Mouse (Mus musculus) midbrain, embryonic 16.5 days (tissue): ENCODE measurements around the gene Tnni1. TPM values are rescaled to one million over a fixed set of nuclear protein-coding genes. Genes with fewer than 3 reads are reported as not detected.

ENCODE experiments used
- ATAC-seq: fragments of 200-750 bp; cut with Nextera tagmentation; 2 replicates; pipeline ENCODE4 v1.8.0; 2017; ENCODE audit warnings: moderate TSS enrichment
- H3K27ac ChIP-seq: fragments of 300-500 bp; sonication (generic); 2 replicates; pipeline ENCODE4 v1.5.1; 2014; ENCODE audit warnings: mild to moderate bottlenecking, low read length, mixed read lengths
- H3K27me3 ChIP-seq: fragments of 300-500 bp; sonication (generic); 2 replicates; pipeline ENCODE4 v1.6.1; 2014; ENCODE audit warnings: low read depth, low read length, mixed read lengths; ENCODE audit not compliant: control insufficient read depth, insufficient read depth
- H3K36me3 ChIP-seq: fragments of 300-500 bp; sonication (generic); 2 replicates; pipeline ENCODE4 v1.6.1; 2014; ENCODE audit warnings: mild to moderate bottlenecking, low read length, moderate library complexity, mixed read lengths; ENCODE audit not compliant: control insufficient read depth, insufficient read depth
- H3K4me1 ChIP-seq: fragments of 300-500 bp; sonication (generic); 2 replicates; pipeline ENCODE4 v1.6.1; 2014; ENCODE audit warnings: mild to moderate bottlenecking, low read length, mixed read lengths; ENCODE audit not compliant: control insufficient read depth, insufficient read depth
- H3K4me2 ChIP-seq: fragments of 300-500 bp; sonication (generic); 2 replicates; pipeline ENCODE4 v1.6.1; 2014; ENCODE audit warnings: mild to moderate bottlenecking, low read length, mixed read lengths
- H3K4me3 ChIP-seq: fragments of 300-500 bp; sonication (generic); 2 replicates; pipeline ENCODE4 v1.5.1; 2014; ENCODE audit warnings: low read depth, mild to moderate bottlenecking, low read length, moderate library complexity, mixed read lengths
- H3K9ac ChIP-seq: fragments of 300-500 bp; sonication (generic); 2 replicates; pipeline ENCODE4 v1.6.1; 2014; ENCODE audit warnings: low read depth, low read length, mixed read lengths
- H3K9me3 ChIP-seq: fragments of 300-500 bp; sonication (generic); replicated peaks from 2 replicates; pipeline ENCODE4 v1.6.1; 2014; ENCODE audit warnings: mild to moderate bottlenecking, low read length, mixed read lengths; ENCODE audit not compliant: control insufficient read depth, poor library complexity, severe bottlenecking
- WGBS: fragments of 180-500 bp; shearing (Covaris S2); extraction: QIAGEN DNeasy Blood & Tissue Kit; methylation state at CpG from one replicate; pipeline ENCODE4 v1.1.7; 2014; 5-methylcytosine and 5-hydroxymethylcytosine counted together
- polyA plus RNA-seq: library from polyadenylated mRNA; unstranded; fragments of >200 nt; fragmentation: Nextera tagmentation; extraction: Ambion mirVana; gene quantifications from 2 replicates; pipeline ENCODE4 v1.2.1, GENCODE M21; 2015

Gene Tnni1
- polyA plus RNA-seq, 1 experiment from 2014 or later, result 0.35 TPM

DNA sequence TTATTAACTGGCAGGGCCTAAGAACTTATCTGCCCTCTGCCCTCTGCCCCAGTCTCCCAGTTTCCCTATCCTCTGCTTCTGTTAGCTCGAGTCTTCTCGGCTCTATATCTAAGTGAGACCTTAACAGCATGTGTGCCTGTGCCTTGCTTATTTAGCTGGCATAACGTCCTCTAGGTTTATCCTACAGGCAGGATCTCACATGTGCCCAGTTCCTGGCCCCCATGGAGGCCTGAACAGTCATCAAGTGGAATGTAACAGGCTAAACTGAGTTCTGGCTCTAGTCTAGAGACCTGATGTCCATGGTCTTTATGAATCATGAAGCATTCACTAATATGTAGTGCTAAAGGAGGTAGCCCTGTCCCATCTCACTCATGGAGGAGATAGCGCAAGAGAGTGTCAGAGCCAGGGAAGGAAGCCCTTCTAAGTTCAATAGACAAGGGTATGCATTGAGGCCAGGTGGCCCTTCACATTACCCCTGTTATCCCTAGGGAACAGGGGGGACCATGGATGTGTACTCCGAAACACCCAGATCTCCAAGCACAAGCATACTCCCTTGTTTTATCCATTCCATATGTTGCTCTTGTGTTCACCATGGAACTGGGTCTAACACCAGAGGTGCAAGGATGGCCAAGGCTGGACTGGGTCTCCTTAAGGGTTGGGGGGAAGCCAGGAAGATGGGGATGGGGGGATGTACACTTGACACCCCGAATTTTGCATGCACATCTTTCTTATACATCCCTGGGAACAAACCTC lies 75.5 kb downstream of the Tnni1 start:
- Histone ChIP-seq H3K36me3 (no peaks in the 10 kb centered on the region), H3K27ac (no peak overlapping the region), H3K4me2 (no peak overlapping the region), H3K4me3 (no peak overlapping the region), H3K9ac (no peak overlapping the region), H3K9me3 (no peaks in the 10 kb centered on the region), H3K4me1 (no peaks in the 10 kb centered on the region), H3K27me3 (no peaks in the 10 kb centered on the region)
- 82% methylated on average over 6 of the region's 6 CpGs for WGBS
- no peak for ATAC-seq

GRCm38 (mm10) chr1:135855344-135855687 lies 76.1 kb downstream of the Tnni1 start:
- Histone ChIP-seq H3K36me3 (no peaks in the 10 kb centered on the region), H3K27me3 (no peaks in the 10 kb centered on the region), H3K4me2 (no peak overlapping the region), H3K4me3 (no peak overlapping the region), H3K4me1 (no peaks in the 10 kb centered on the region), H3K9me3 (no peaks in the 10 kb centered on the region), H3K9ac (no peak overlapping the region), H3K27ac (no peak overlapping the region)
- ATAC-seq, result no peak
- WGBS, result 97% methylated on average over 1 of the region's 1 CpGs

GRCm38 (mm10) chr1:135856070-135856469 lies 76.8 kb downstream of the Tnni1 start:
- no peaks in the 10 kb centered on the region for H3K9me3 ChIP-seq
- no peaks in the 10 kb centered on the region for H3K4me1 ChIP-seq
- no peak overlapping the region for H3K4me3 ChIP-seq
- no peak for ATAC-seq
- H3K27ac ChIP-seq, result no peak overlapping the region
- no peaks in the 10 kb centered on the region for H3K36me3 ChIP-seq
- H3K9ac ChIP-seq, result no peak overlapping the region
- H3K27me3 ChIP-seq, result no peaks in the 10 kb centered on the region
- H3K4me2 ChIP-seq, result no peak overlapping the region
- 68% methylated on average over 4 of the region's 4 CpGs for WGBS

DNA sequence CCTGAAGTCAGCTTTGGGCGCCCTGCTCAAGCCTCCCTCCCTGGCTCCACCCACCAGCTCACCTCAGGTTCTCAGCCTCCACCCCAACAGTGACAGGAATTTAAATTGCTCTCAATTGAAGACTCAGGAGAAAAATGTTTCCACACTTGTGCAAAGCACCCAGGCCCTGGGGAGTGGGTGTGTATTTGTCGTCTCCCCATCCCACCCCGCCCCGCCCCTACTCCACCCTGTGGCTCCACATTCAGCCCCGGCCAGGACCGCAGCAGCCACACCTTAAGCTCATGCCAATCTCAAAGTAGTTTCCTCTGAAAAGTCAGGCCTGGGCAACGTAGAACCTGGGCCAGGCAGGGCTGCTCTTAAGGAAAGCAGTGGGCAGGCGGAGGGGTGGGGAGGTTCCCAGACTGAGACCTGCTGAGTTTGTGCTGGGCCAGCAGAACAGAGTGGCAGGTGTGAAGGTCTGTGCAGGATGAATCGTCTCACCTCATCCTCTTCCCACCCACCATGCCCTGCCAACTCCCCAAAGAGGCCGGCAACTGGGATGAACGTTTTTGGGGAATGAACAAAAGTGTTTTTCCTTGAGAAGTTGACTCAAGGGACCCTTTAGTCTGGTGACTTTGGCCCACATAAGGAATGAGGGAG lies 78.0 kb downstream of the Tnni1 start:
- Histone ChIP-seq H3K27me3 (no peaks in the 10 kb centered on the region), H3K4me2 (no peak overlapping the region), H3K4me1 (no peaks in the 10 kb centered on the region), H3K4me3 (no peak overlapping the region), H3K9me3 (no peaks in the 10 kb centered on the region), H3K27ac (no peak overlapping the region), H3K9ac (no peak overlapping the region), H3K36me3 (no peaks in the 10 kb centered on the region)
- no peak for ATAC-seq
- 67% methylated on average over 11 of the region's 11 CpGs for WGBS

GRCm38 (mm10) chr1:135858533-135858932 lies 79.3 kb downstream of the Tnni1 start:
- Histone ChIP-seq H3K9me3 (no peaks in the 10 kb centered on the region), H3K4me3 (no peak overlapping the region), H3K4me2 (no peak overlapping the region), H3K27me3 (no peaks in the 10 kb centered on the region), H3K27ac (no peak overlapping the region), H3K9ac (no peak overlapping the region), H3K4me1 (no peaks in the 10 kb centered on the region), H3K36me3 (no peaks in the 10 kb centered on the region)
- WGBS, result 92% methylated on average over 7 of the region's 7 CpGs
- ATAC-seq, result no peak

Other genes with a start within 250 kb of the Tnni1 start
- gene Nav1, start 172.1 kb upstream of the Tnni1 start, polyA plus RNA-seq, result 53.9 and 57.1 TPM in 2 replicates
- gene Csrp1, start 59.4 kb upstream of the Tnni1 start, polyA plus RNA-seq, result 11.4 and 13.1 TPM in 2 replicates
- gene Phlda3, start 13.3 kb upstream of the Tnni1 start, polyA plus RNA-seq, result 26.6 and 33.0 TPM in 2 replicates
- 0.95 and 1.3 TPM in 2 replicates for gene Lad1, start 39.2 kb downstream of the Tnni1 start, polyA plus RNA-seq
- gene Tnnt2, start 56.9 kb downstream of the Tnni1 start, polyA plus RNA-seq, result 0.46 and 0.53 TPM in 2 replicates
- gene Pkp1, start 139.8 kb downstream of the Tnni1 start, polyA plus RNA-seq, result 0.06 TPM in 1 of 2 replicates, not detected in the other
- 0.11 TPM in 1 of 2 replicates, not detected in the other for gene Igfn1, start 226.9 kb downstream of the Tnni1 start, polyA plus RNA-seq
- 147 and 169 TPM in 2 replicates for gene Tmem9, start 228.7 kb downstream of the Tnni1 start, polyA plus RNA-seq